Mouse (Mus musculus): ENCODE measurements around the gene Egf.

DNA sequence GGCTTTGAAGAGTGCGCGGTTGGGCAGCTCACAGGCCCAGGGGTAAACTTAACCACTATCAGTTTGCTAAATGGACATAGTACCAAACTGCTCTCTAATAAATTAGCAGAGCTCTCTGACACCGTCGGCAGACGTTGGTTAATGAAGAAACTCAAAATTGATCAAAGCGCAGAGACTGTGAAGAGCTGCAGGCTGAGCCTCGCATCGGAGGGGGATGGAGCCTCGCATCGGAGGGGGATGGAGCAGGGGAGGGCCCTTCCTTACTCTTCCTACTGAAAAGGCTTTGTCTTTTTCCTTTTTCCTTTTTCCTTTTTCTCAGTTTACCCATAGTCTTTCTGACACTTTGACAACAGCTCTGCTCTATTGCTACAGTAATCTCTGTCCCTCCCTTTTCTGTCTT lies 26.3 kb upstream of the Egf start:
- TF ChIP-seq ZNF384 (IDR thresholded peaks at IDR 0.05; ENCODE audit: low read depth, low read length) (no peak), HCFC1 (IDR thresholded peaks at IDR 0.05; ENCODE audit: borderline replicate concordance, insufficient read depth, low read length) (no peak)

Measured in ES-E14 (cell line).